Mouse (Mus musculus) intestine, embryonic 14.5 days (tissue): Measurements from ENCODE around the gene Abhd16a. TPM values are rescaled to one million over a fixed set of nuclear protein-coding genes. Genes with fewer than 3 reads are reported as not detected.

ENCODE experiments used
- ATAC-seq: fragments of 200-750 bp; cut with Nextera tagmentation; replicated peaks from 2 replicates; pipeline ENCODE4 v1.8.0; 2017; ENCODE audit warnings: low read depth, moderate number of reproducible peaks, moderate TSS enrichment, moderate library complexity; ENCODE audit not compliant: low FRiP score, low TSS enrichment
- DNase-seq: peaks from one replicate; pipeline ENCODE4 v3.0.0-alpha.2; 2018; ENCODE audit warnings: low spot score
- H3K27ac ChIP-seq: fragments of 300-500 bp; sonication (generic); 2 replicates; pipeline ENCODE4 v1.5.1; 2014; ENCODE audit warnings: low read depth, mild to moderate bottlenecking, control low read depth
- H3K27me3 ChIP-seq: fragments of 300-500 bp; sonication (generic); replicated peaks from 2 replicates; pipeline ENCODE4 v1.6.1; 2014; ENCODE audit warnings: low read length, control low read depth; ENCODE audit not compliant: control insufficient read depth, insufficient read depth
- H3K36me3 ChIP-seq: fragments of 300-500 bp; sonication (generic); 2 replicates; pipeline ENCODE4 v1.6.1; 2014; ENCODE audit warnings: low read length, control low read depth; ENCODE audit not compliant: control insufficient read depth, insufficient read depth
- H3K4me1 ChIP-seq: fragments of 300-500 bp; sonication (generic); replicated peaks from 2 replicates; pipeline ENCODE4 v1.6.1; 2014; ENCODE audit warnings: low read length, control low read depth, mixed read lengths; ENCODE audit not compliant: control insufficient read depth, insufficient read depth
- H3K4me2 ChIP-seq: fragments of 300-500 bp; sonication (generic); 2 replicates; pipeline ENCODE4 v1.6.1; 2014; ENCODE audit warnings: low read length
- H3K4me3 ChIP-seq: fragments of 300-500 bp; sonication (generic); 2 replicates; pipeline ENCODE4 v1.5.1; 2014; ENCODE audit warnings: low read depth, low read length, control low read depth, mixed read lengths
- H3K9ac ChIP-seq: fragments of 300-500 bp; sonication (generic); 2 replicates; pipeline ENCODE4 v1.6.1; 2014; ENCODE audit warnings: mild to moderate bottlenecking, low read length
- H3K9me3 ChIP-seq: fragments of 300-500 bp; sonication (generic); 2 replicates; pipeline ENCODE4 v1.6.1; 2016; ENCODE audit warnings: low read length, control low read depth; ENCODE audit not compliant: control insufficient read depth
- WGBS: fragments of 180-500 bp; shearing (Covaris S2); extraction: QIAGEN DNeasy Blood & Tissue Kit; methylation state at CpG from one replicate; pipeline ENCODE4 v1.1.7; 2014; 5-methylcytosine and 5-hydroxymethylcytosine counted together
- polyA plus RNA-seq: library from polyadenylated mRNA; unstranded; fragments of >200 nt; fragmentation: Nextera tagmentation; extraction: Ambion mirVana; gene quantifications from 2 replicates; pipeline ENCODE4 v1.2.1, GENCODE M21; 2014

The Abhd16a gene
- polyA plus RNA-seq, 1 experiment from 2014 or later: 86.4 TPM

DNA sequence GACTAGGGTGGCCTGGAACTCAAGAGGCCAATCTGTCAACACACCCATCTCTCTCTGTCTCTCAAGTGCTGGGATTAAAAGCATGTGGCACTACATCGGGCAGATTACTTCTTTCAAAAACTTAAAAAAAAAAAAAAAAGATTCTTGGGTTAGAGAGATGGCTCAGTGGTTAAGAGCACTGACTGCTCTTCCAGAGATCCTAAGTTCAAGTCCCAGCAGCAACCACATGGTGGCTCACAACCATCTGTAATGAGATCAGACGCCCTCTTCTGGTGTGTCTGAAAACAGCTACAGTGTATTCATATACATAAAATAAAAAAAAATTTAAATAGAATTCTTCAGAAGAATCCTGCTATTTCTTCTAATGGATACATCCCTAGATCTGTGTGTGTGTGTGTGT, 912 bp upstream of the Abhd16a start:
- Histone ChIP-seq H3K27me3 (no peaks in the 10 kb centered on the region), H3K4me2 (no peak overlapping the region), H3K4me3 (no peak overlapping the region), H3K9me3 (no peaks in the 10 kb centered on the region), H3K36me3 (peaks cover 22% of the 10 kb centered on the region), H3K4me1 (peaks cover 11% of the 10 kb centered on the region; the same call in 1 of the 2 replicates), H3K9ac (no peak overlapping the region), H3K27ac (no peak overlapping the region)
- ATAC-seq: no peak
- WGBS: 62% methylated on average over 2 of the region's 2 CpGs
- DNase-seq: no peak

GRCm38 (mm10) chr17:35090166-35090932, 1.3 kb downstream of the Abhd16a start:
- 71% methylated on average over 8 of the region's 8 CpGs for WGBS
- Histone ChIP-seq H3K4me3 (peak overlapping the region; percentile 62), H3K9ac (peak overlapping the region; percentile 89), H3K9me3 (no peaks in the 10 kb centered on the region), H3K27ac (no peak overlapping the region), H3K4me2 (peak overlapping the region; percentile 84), H3K36me3 (peaks cover 42% of the 10 kb centered on the region), H3K27me3 (no peaks in the 10 kb centered on the region), H3K4me1 (peaks cover 11% of the 10 kb centered on the region; the same call in 1 of the 2 replicates)
- no peak for ATAC-seq
- no peak for DNase-seq

GRCm38 (mm10) chr17:35092403-35093198, 3.5 kb downstream of the Abhd16a start:
- peaks cover 60% of the 10 kb centered on the region for H3K36me3 ChIP-seq
- 87% methylated on average over 14 of the region's 14 CpGs for WGBS
- no peak overlapping the region for H3K27ac ChIP-seq
- DNase-seq (no peak), ATAC-seq (no peak)
- no peak overlapping the region for H3K4me3 ChIP-seq
- H3K9ac ChIP-seq: no peak overlapping the region
- H3K27me3 ChIP-seq: no peaks in the 10 kb centered on the region
- H3K9me3 ChIP-seq: no peaks in the 10 kb centered on the region
- no peak overlapping the region for H3K4me2 ChIP-seq
- peaks cover 11% of the 10 kb centered on the region; the same call in 1 of the 2 replicates for H3K4me1 ChIP-seq

DNA sequence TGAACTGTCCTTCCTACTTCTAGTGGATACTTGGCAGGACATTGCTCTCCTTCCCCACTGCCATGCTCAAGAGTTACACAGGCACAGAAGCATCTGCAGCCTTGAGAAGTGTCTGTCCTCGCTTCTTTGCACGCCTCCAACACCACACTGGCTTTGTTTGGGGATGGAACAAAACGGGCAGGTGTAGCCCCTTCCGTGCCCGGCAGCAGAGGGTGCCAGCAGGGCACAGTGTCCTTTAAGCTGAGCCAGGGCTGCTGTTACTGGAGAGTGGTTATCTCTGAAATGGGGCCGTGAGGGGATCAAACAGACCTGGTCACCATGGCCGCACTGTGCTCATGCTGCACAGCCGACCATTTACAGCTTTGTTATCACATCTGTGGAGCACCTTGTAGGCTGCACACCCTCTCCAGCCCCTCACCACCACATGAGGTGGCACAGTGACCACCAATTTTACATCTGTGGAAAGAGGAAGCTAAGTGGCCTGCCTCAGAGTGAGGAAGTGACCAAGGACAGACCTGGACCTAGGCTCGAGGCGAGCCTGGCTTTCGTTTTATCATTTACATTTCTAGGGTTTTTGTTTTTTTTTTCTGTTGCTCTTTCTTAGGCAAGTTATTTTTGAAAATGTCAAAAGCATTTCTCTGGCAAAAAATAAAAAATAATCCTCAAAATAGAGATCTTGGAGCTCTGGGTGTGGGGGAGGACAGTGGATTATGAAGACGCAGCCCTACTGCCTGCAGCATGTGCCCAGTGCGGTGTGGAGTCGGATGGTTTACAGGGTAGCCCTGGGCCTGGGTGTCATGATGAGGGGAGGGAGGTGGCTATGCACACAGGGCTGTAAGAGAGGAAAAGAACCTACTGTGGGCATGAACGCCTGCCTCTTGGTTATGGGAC, 5.7 kb downstream of the Abhd16a start:
- no peak overlapping the region for H3K9ac ChIP-seq
- H3K4me2 ChIP-seq: no peak overlapping the region
- H3K36me3 ChIP-seq: peaks cover 82% of the 10 kb centered on the region
- no peak for ATAC-seq
- no peak for DNase-seq
- no peaks in the 10 kb centered on the region for H3K9me3 ChIP-seq
- WGBS: 86% methylated on average over 15 of the region's 15 CpGs
- H3K27ac ChIP-seq: no peak overlapping the region
- no peaks in the 10 kb centered on the region for H3K27me3 ChIP-seq
- no peak overlapping the region for H3K4me3 ChIP-seq
- peaks cover 11% of the 10 kb centered on the region; the same call in 1 of the 2 replicates for H3K4me1 ChIP-seq

DNA sequence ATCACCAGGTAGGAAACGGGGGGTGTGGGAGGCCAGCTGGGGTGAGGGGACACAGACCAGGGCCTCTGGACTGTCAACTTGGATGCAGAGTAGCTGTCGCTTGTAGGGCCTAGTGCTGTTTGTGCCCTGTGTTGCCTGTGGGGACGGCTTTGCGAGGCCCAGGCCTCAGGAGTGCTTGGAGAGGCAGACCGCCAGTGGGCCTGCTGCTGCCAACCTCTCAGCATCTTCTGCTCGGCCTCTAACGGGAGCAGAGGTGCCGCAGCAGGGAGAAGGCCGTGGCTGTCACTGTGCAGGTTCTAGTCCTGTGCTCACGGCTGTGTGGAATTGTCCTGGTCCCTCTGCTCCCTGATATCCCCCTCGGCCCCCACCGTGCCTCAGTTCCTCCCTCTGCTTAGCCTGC, 7.5 kb downstream of the Abhd16a start:
- H3K4me2 ChIP-seq: no peak overlapping the region
- H3K4me3 ChIP-seq: no peak overlapping the region
- ATAC-seq (no peak), DNase-seq (no peak)
- 91% methylated on average over 12 of the region's 12 CpGs for WGBS
- peaks cover 92% of the 10 kb centered on the region for H3K36me3 ChIP-seq
- H3K4me1 ChIP-seq: no peaks in the 10 kb centered on the region
- no peaks in the 10 kb centered on the region for H3K9me3 ChIP-seq
- no peak overlapping the region for H3K27ac ChIP-seq
- H3K9ac ChIP-seq: no peak overlapping the region
- H3K27me3 ChIP-seq: no peaks in the 10 kb centered on the region

DNA sequence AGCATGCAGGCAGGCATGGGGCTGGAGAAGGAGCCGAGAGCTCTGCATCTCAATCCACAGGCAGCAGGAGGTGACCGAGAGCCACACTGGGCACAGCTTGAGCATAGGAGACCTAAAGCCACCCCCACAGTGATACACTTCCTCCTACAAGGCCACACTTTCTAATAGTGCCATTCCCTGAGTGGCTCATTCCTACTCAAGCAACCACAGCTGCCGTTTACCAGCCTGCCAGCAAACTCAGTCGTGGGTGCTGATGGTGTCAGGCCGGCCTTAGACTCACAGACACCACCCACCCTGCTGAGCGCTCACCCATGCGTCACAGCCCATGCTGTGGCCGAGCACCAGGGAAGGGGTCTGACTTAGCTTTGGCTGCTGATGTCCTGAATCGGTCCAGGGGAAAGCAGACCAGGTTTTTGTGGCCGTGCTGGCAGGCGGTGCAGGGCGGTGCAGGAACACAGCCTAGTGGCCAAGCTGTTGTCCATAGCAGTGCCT, 8.1 kb downstream of the Abhd16a start:
- Histone ChIP-seq H3K4me2 (no peak overlapping the region), H3K27me3 (no peaks in the 10 kb centered on the region), H3K4me1 (no peaks in the 10 kb centered on the region), H3K27ac (no peak overlapping the region), H3K36me3 (peaks cover 94% of the 10 kb centered on the region), H3K4me3 (no peak overlapping the region), H3K9me3 (no peaks in the 10 kb centered on the region), H3K9ac (no peak overlapping the region)
- WGBS: 91% methylated on average over 12 of the region's 12 CpGs
- ATAC-seq (no peak), DNase-seq (no peak)

DNA sequence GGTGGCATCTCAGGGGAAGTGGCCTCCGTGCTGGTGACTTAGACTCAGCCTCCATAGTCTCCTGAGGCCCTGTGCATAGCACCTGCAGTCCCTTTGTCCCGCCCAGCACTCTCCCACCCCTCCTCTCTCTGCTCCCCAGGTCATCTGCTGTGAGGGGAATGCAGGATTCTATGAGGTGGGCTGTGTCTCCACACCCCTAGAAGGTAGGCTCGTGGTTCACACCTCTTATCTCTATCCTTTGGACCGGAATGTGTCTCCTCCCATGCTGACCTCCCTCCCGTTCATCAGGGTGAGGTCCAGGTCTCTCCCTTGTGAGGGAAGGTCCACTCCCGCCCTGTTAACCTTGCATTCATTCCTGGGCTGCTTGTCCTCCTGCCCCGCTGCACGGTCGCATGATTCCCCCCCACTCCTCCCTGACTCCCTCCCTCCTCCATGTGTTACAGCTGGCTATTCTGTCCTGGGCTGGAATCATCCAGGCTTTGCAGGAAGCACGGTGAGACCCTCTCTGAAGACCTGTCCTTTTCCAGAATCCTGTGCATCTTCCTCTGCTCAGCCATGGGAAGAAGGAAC, 11.2 kb downstream of the Abhd16a start:
- peak; percentile 40 for ATAC-seq
- Histone ChIP-seq H3K4me3 (no peak overlapping the region), H3K4me2 (no peak overlapping the region), H3K9ac (no peak overlapping the region), H3K27ac (no peak overlapping the region), H3K27me3 (no peaks in the 10 kb centered on the region), H3K36me3 (peaks cover 78% of the 10 kb centered on the region), H3K9me3 (no peaks in the 10 kb centered on the region), H3K4me1 (peaks cover 5% of the 10 kb centered on the region)
- WGBS: 61% methylated on average over 10 of the region's 10 CpGs
- no peak for DNase-seq

GRCm38 (mm10) chr17:35101161-35101560, 12.1 kb downstream of the Abhd16a start:
- Histone ChIP-seq H3K9ac (no peak overlapping the region), H3K4me2 (no peak overlapping the region), H3K27me3 (no peaks in the 10 kb centered on the region), H3K4me3 (no peak overlapping the region), H3K9me3 (no peaks in the 10 kb centered on the region), H3K27ac (no peak overlapping the region), H3K36me3 (peaks cover 73% of the 10 kb centered on the region), H3K4me1 (peaks cover 5% of the 10 kb centered on the region)
- DNase-seq: no peak
- no peak for ATAC-seq
- WGBS: 89% methylated on average over 11 of the region's 11 CpGs
